22 mouse cellular contexts compared by ENCODE assay signal in the genomic region with DNA sequence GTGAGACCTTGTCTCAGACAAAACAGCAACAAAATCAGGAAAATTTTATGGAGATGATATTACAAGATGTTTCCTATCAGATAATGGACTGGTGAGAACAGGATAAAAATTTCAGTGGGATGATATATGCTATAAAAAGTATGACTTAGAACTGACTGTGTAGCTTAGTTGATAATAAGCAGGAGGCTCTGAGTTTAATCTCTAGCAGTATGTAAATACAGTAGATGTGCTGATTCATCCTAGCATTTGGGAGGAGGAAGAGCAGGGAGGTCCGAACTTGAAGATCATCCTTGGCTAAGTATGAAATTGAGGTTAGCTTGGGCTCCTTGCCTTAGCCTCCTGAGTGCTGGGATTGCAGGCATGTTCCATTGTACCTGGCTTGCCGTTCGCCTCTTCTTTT. TPM values are rescaled to one million over a fixed set of nuclear protein-coding genes. Genes with fewer than 3 reads are reported as not detected.
DNase-seq lines count a peak whose midpoint lies in the region; ATAC-seq lines count a peak whose summit lies in the region.
"Had no signal": no experiment of that assay in that cellular context is flagged by ENCODE, and none has a peak within 500 bp of the region (broad histone marks: within the 10 kb centered on the region; RNA-seq: fewer than 3 reads in every experiment).

No protein-coding gene starts in this region.

- 66% methylated on average over 3 of the region's 3 CpGs for WGBS in liver, embryonic 16.5 days (ENCODE audit: insufficient replicate concordance)
- 95% methylated on average over 3 of the region's 3 CpGs for WGBS in midbrain, embryonic 14.5 days

- no peaks in the 10 kb centered on the region for H3K27me3 ChIP-seq in megakaryocyte, embryonic 14.5 days (replicated peaks)
- H3K27me3 ChIP-seq in liver, embryonic 16.5 days (ENCODE audit: control insufficient read depth, insufficient read depth, low read depth, low read length) = no peaks in the 10 kb centered on the region
- no peaks in the 10 kb centered on the region for H3K27me3 ChIP-seq in midbrain, embryonic 14.5 days (ENCODE audit: control insufficient read depth, insufficient read depth, low read length)
- H3K27me3 ChIP-seq: embryonic facial prominence, embryonic 12.5 days; intestine, embryonic 15.5 days; limb, embryonic 13.5 days; midbrain, embryonic 12.5 days; Patski; stomach, embryonic 15.5 days had no signal

- H3K36me3 ChIP-seq in megakaryocyte, embryonic 14.5 days (replicated peaks; ENCODE audit: low read length) = peaks cover 41% of the 10 kb centered on the region
- peaks cover 33% of the 10 kb centered on the region for H3K36me3 ChIP-seq in liver, embryonic 16.5 days (ENCODE audit: control insufficient read depth, insufficient read depth)
- H3K36me3 ChIP-seq in midbrain, embryonic 14.5 days (ENCODE audit: control insufficient read depth, insufficient read depth, low read length) = peaks cover 40% of the 10 kb centered on the region

- no peaks in the 10 kb centered on the region for H3K9me3 ChIP-seq in megakaryocyte, embryonic 14.5 days
- H3K9me3 ChIP-seq in liver, embryonic 16.5 days (replicated peaks; ENCODE audit: control insufficient read depth, low read length) = no peaks in the 10 kb centered on the region
- no peaks in the 10 kb centered on the region for H3K9me3 ChIP-seq in midbrain, embryonic 14.5 days (ENCODE audit: control insufficient read depth, low read length)
- H3K9me3 ChIP-seq: embryonic facial prominence, embryonic 12.5 days; intestine, embryonic 15.5 days; limb, embryonic 13.5 days; midbrain, embryonic 12.5 days; stomach, embryonic 15.5 days had no signal

- no peak for ATAC-seq in megakaryocyte, adult 5-6 weeks (ENCODE audit: poor library complexity, severe bottlenecking)
- ATAC-seq in liver, embryonic 16.5 days (ENCODE audit: low read depth) = peak; percentile 57
- ATAC-seq in midbrain, embryonic 14.5 days (ENCODE audit: low FRiP score, low TSS enrichment) = no peak
- ATAC-seq: forebrain, embryonic 16.5 days; hindbrain, embryonic 16.5 days; intestine, embryonic 15.5 days; Patski had no signal

- DNase-seq in liver = peak; percentile 22
- no peak for DNase-seq in midbrain, embryonic 14.5 days
- no peak for DNase-seq in gastrocnemius, postnatal 4 days (ENCODE audit: low spot score in 2 of 2)
- no peak for DNase-seq in frontal cortex, postnatal 36 days (ENCODE audit: low spot score in 2 of 2)
- DNase-seq: cerebellum, adult 18-20 months; cerebellum, postnatal 14 days; gastrocnemius, postnatal 25 days; kidney, postnatal 4 days; layer of hippocampus, adult 9-11 months; lung, embryonic 14.5 days; thymus, postnatal 36 days had no signal

- H3K9ac ChIP-seq in liver, embryonic 16.5 days (ENCODE audit: low read depth, low read length) = peak overlapping the region; percentile 98
- H3K9ac ChIP-seq in midbrain, embryonic 14.5 days (replicated peaks; ENCODE audit: low read length) = no peak overlapping the region
- H3K9ac ChIP-seq: embryonic facial prominence, embryonic 12.5 days; intestine, embryonic 15.5 days; limb, embryonic 13.5 days; lung, embryonic 14.5 days; midbrain, embryonic 12.5 days; stomach, embryonic 15.5 days had no signal

- H3K27ac ChIP-seq in liver, embryonic 16.5 days (ENCODE audit: low read length) = peak overlapping the region; percentile 92
- H3K27ac ChIP-seq in midbrain, embryonic 14.5 days (replicated peaks; ENCODE audit: low read depth, low read length) = no peak overlapping the region
- H3K27ac ChIP-seq: embryonic facial prominence, embryonic 12.5 days; intestine, embryonic 15.5 days; limb, embryonic 13.5 days; midbrain, embryonic 12.5 days; stomach, embryonic 15.5 days had no signal

- peak overlapping the region; percentile 33 for H3K4me3 ChIP-seq in megakaryocyte, embryonic 14.5 days (replicated peaks)
- H3K4me3 ChIP-seq in liver, embryonic 16.5 days (ENCODE audit: low read depth, low read length) = peak overlapping the region; percentile 98
- H3K4me3 ChIP-seq in midbrain, embryonic 14.5 days (replicated peaks; ENCODE audit: low read depth, low read length) = no peak overlapping the region
- H3K4me3 ChIP-seq: embryonic facial prominence, embryonic 12.5 days; intestine, embryonic 15.5 days; limb, embryonic 13.5 days; midbrain, embryonic 12.5 days; stomach, embryonic 15.5 days had no signal

- peaks cover 13% of the 10 kb centered on the region for H3K4me1 ChIP-seq in megakaryocyte, embryonic 14.5 days
- peaks cover 8% of the 10 kb centered on the region for H3K4me1 ChIP-seq in liver, embryonic 16.5 days (ENCODE audit: control insufficient read depth, low read depth, low read length)
- peaks cover 10% of the 10 kb centered on the region; the same call in 1 of the 2 replicates for H3K4me1 ChIP-seq in midbrain, embryonic 14.5 days (ENCODE audit: control insufficient read depth, insufficient read depth, low read length)
- H3K4me1 ChIP-seq: embryonic facial prominence, embryonic 12.5 days; intestine, embryonic 15.5 days had no signal

- peak overlapping the region; percentile 61 for H3K4me2 ChIP-seq in liver, embryonic 16.5 days (ENCODE audit: low read depth, low read length)
- no peak overlapping the region for H3K4me2 ChIP-seq in midbrain, embryonic 14.5 days (ENCODE audit: low read length)
- H3K4me2 ChIP-seq: embryonic facial prominence, embryonic 12.5 days; intestine, embryonic 15.5 days; limb, embryonic 13.5 days; lung, embryonic 14.5 days; midbrain, embryonic 12.5 days; stomach, embryonic 15.5 days had no signal

RNA-seq across cellular contexts. Expression of gene Yipf4, which starts 2.3 kb away (rescaled TPM):
- 12.0 and 34.7 TPM in 2 replicates for polyA plus RNA-seq in megakaryocyte, embryonic 14.5 days (2012; ENCODE audit: insufficient read depth, low replicate concordance)
- 61.3 and 82.9 TPM in 2 replicates for total RNA-seq in megakaryocyte, adult 5-6 weeks (2015)
- total RNA-seq in megakaryocyte, adult 5-6 weeks (2017) = 60.1 and 62.7 TPM in 2 replicates
- polyA plus RNA-seq in liver, embryonic 16.5 days (2015; fragmentation: Nextera tagmentation; extraction: Ambion mirVana) = 72.0 and 72.5 TPM in 2 replicates
- 57.8 and 65.4 TPM in 2 replicates for polyA plus RNA-seq in midbrain, embryonic 14.5 days (2014; fragmentation: Nextera tagmentation; extraction: Ambion mirVana)
- 10 to 100 TPM; 43.4 to 46.1 TPM for total RNA-seq in gastrocnemius, postnatal 4 days (2021)

RNA-seq across cellular contexts. Expression of gene Nlrc4, which starts 32.6 kb away (rescaled TPM):
- polyA plus RNA-seq in megakaryocyte, embryonic 14.5 days (2012; ENCODE audit: insufficient read depth, low replicate concordance) = 0.43 TPM in 1 of 2 replicates, not detected in the other
- total RNA-seq in megakaryocyte, adult 5-6 weeks (2015) = 7.3 and 9.3 TPM in 2 replicates
- 12.1 and 12.5 TPM in 2 replicates for total RNA-seq in megakaryocyte, adult 5-6 weeks (2017)
- 0.36 and 0.44 TPM in 2 replicates for polyA plus RNA-seq in liver, embryonic 16.5 days (2015; fragmentation: Nextera tagmentation; extraction: Ambion mirVana)
- 0.28 and 0.34 TPM in 2 replicates for polyA plus RNA-seq in midbrain, embryonic 14.5 days (2014; fragmentation: Nextera tagmentation; extraction: Ambion mirVana)
- under 1 TPM; 0.39 to 0.54 TPM for total RNA-seq in gastrocnemius, postnatal 4 days (2021)

RNA-seq across cellular contexts. Expression of gene Birc6, which starts 36.5 kb away (rescaled TPM):
- polyA plus RNA-seq in megakaryocyte, embryonic 14.5 days (2012; ENCODE audit: insufficient read depth, low replicate concordance) = 10.0 and 17.7 TPM in 2 replicates
- total RNA-seq in megakaryocyte, adult 5-6 weeks (2015) = 129 and 144 TPM in 2 replicates
- total RNA-seq in megakaryocyte, adult 5-6 weeks (2017) = 124 and 159 TPM in 2 replicates
- polyA plus RNA-seq in liver, embryonic 16.5 days (2015; fragmentation: Nextera tagmentation; extraction: Ambion mirVana) = 24.4 and 28.5 TPM in 2 replicates
- 111 and 116 TPM in 2 replicates for polyA plus RNA-seq in midbrain, embryonic 14.5 days (2014; fragmentation: Nextera tagmentation; extraction: Ambion mirVana)
- total RNA-seq in gastrocnemius, postnatal 4 days (2021) = 10 to 100 TPM; 97.9 to 98.0 TPM
